Mouse (Mus musculus): ENCODE results near the gene Rxra. TPM values are rescaled to one million over a fixed set of nuclear protein-coding genes. Genes with fewer than 3 reads are reported as not detected.

Gene Rxra
- polyA plus RNA-seq, 1 experiment, result not detected

GRCm38 (mm10) chr2:27746854-27747253, 70.6 kb downstream of the Rxra start:
- peaks cover 23% of the 10 kb centered on the region for H3K4me1 ChIP-seq (ENCODE audit: control insufficient read depth, insufficient read depth, low read length)
- WGBS, result 62% methylated on average over 2 of the region's 2 CpGs
- H3K4me3 ChIP-seq (ENCODE audit: insufficient read depth, low read depth, low read length), result no peak overlapping the region
- no peak overlapping the region for H3K27ac ChIP-seq (ENCODE audit: insufficient read depth, low read depth, low read length)
- TF ChIP-seq POLR2A (IDR thresholded peaks at IDR 0.05; ENCODE audit: insufficient read depth, low read depth, low read length), result no peak

- 94% methylated on average over 11 of the region's 11 CpGs for WGBS
- Histone ChIP-seq H3K4me3 (ENCODE audit: insufficient read depth, low read depth, low read length) (no peak overlapping the region), H3K27ac (ENCODE audit: insufficient read depth, low read depth, low read length) (no peak overlapping the region), H3K4me1 (ENCODE audit: control insufficient read depth, insufficient read depth, low read length) (peaks cover 23% of the 10 kb centered on the region)
- TF ChIP-seq POLR2A (IDR thresholded peaks at IDR 0.05; ENCODE audit: insufficient read depth, low read depth, low read length), result no peak
- TF ChIP-seq CTCF (IDR thresholded peaks at IDR 0.05; ENCODE audit: insufficient read depth, low read depth, low read length), result no peak
Measured at GRCm38 (mm10) chr2:27748984-27749383, 72.7 kb downstream of the Rxra start.

- 88% methylated on average over 12 of the region's 12 CpGs for WGBS
- Histone ChIP-seq H3K4me1 (ENCODE audit: control insufficient read depth, insufficient read depth, low read length) (peaks cover 15% of the 10 kb centered on the region), H3K4me3 (ENCODE audit: insufficient read depth, low read depth, low read length) (no peak overlapping the region), H3K27ac (ENCODE audit: insufficient read depth, low read depth, low read length) (no peak overlapping the region)
- TF ChIP-seq CTCF (IDR thresholded peaks at IDR 0.05; ENCODE audit: insufficient read depth, low read depth, low read length) (no peak), POLR2A (IDR thresholded peaks at IDR 0.05; ENCODE audit: insufficient read depth, low read depth, low read length) (no peak)
Measured at GRCm38 (mm10) chr2:27750399-27751134, 74.3 kb downstream of the Rxra start.

GRCm38 (mm10) chr2:27751135-27751519, 74.9 kb downstream of the Rxra start:
- TF ChIP-seq CTCF (IDR thresholded peaks at IDR 0.05; ENCODE audit: insufficient read depth, low read depth, low read length) (no peak), POLR2A (IDR thresholded peaks at IDR 0.05; ENCODE audit: insufficient read depth, low read depth, low read length) (no peak)
- Histone ChIP-seq H3K4me3 (ENCODE audit: insufficient read depth, low read depth, low read length) (no peak overlapping the region), H3K4me1 (ENCODE audit: control insufficient read depth, insufficient read depth, low read length) (peaks cover 9% of the 10 kb centered on the region), H3K27ac (ENCODE audit: insufficient read depth, low read depth, low read length) (no peak overlapping the region)
- WGBS, result 79% methylated on average over 7 of the region's 7 CpGs

- Histone ChIP-seq H3K4me3 (ENCODE audit: insufficient read depth, low read depth, low read length) (no peak overlapping the region), H3K27ac (ENCODE audit: insufficient read depth, low read depth, low read length) (no peak overlapping the region), H3K4me1 (ENCODE audit: control insufficient read depth, insufficient read depth, low read length) (0 out of 2 replicates have a peak, but pooled peaks cover 3% of the 10 kb centered on the region)
- TF ChIP-seq CTCF (IDR thresholded peaks at IDR 0.05; ENCODE audit: insufficient read depth, low read depth, low read length) (no peak), POLR2A (IDR thresholded peaks at IDR 0.05; ENCODE audit: insufficient read depth, low read depth, low read length) (no peak)
- WGBS, result 98% methylated on average over 4 of the region's 4 CpGs
Measured at GRCm38 (mm10) chr2:27751803-27752202, 75.6 kb downstream of the Rxra start.

GRCm38 (mm10) chr2:27754094-27754493, 77.9 kb downstream of the Rxra start:
- Histone ChIP-seq H3K4me1 (ENCODE audit: control insufficient read depth, insufficient read depth, low read length) (peaks cover 9% of the 10 kb centered on the region), H3K27ac (ENCODE audit: insufficient read depth, low read depth, low read length) (no peak overlapping the region), H3K4me3 (ENCODE audit: insufficient read depth, low read depth, low read length) (no peak overlapping the region)
- TF ChIP-seq POLR2A (IDR thresholded peaks at IDR 0.05; ENCODE audit: insufficient read depth, low read depth, low read length) (no peak), CTCF (IDR thresholded peaks at IDR 0.05; ENCODE audit: insufficient read depth, low read depth, low read length) (no peak)
- 97% methylated on average over 9 of the region's 9 CpGs for WGBS

GRCm38 (mm10) chr2:27755986-27756641, 79.9 kb downstream of the Rxra start:
- TF ChIP-seq POLR2A (IDR thresholded peaks at IDR 0.05; ENCODE audit: insufficient read depth, low read depth, low read length) (no peak), CTCF (IDR thresholded peaks at IDR 0.05; ENCODE audit: insufficient read depth, low read depth, low read length) (no peak)
- Histone ChIP-seq H3K27ac (ENCODE audit: insufficient read depth, low read depth, low read length) (no peak overlapping the region), H3K4me1 (ENCODE audit: control insufficient read depth, insufficient read depth, low read length) (peaks cover 9% of the 10 kb centered on the region), H3K4me3 (ENCODE audit: insufficient read depth, low read depth, low read length) (no peak overlapping the region)
- WGBS, result 97% methylated on average over 13 of the region's 13 CpGs

- peaks cover 9% of the 10 kb centered on the region for H3K4me1 ChIP-seq (ENCODE audit: control insufficient read depth, insufficient read depth, low read length)
- no peak overlapping the region for H3K4me3 ChIP-seq (ENCODE audit: insufficient read depth, low read depth, low read length)
- 41% methylated on average over 20 of the region's 20 CpGs for WGBS
- H3K27ac ChIP-seq (ENCODE audit: insufficient read depth, low read depth, low read length), result peak overlapping the region; percentile 34; the same call in 1 of the 2 replicates
- TF ChIP-seq POLR2A (IDR thresholded peaks at IDR 0.05; ENCODE audit: insufficient read depth, low read depth, low read length) (no peak), CTCF (IDR thresholded peaks at IDR 0.05; ENCODE audit: insufficient read depth, low read depth, low read length) (no peak)
Measured at GRCm38 (mm10) chr2:27758414-27759301, 82.4 kb downstream of the Rxra start.
